Mouse (Mus musculus) heart, postnatal 10 days (tissue): ENCODE results near the gene Unc50. TPM values are rescaled to one million over a fixed set of nuclear protein-coding genes. Genes with fewer than 3 reads are reported as not detected.
A peak's percentile ranks its signal among the peaks of the same experiment; 100 is the strongest.

Source experiments
- DNase-seq, 2 experiments: peaks; one replicate each; pipeline ENCODE4 v3.0.0; 2021
- intact Hi-C: fragments of 180-260 bp; cut with DNase I; formaldehyde crosslinking; loops from one replicate; pipeline ENCODE4 v1.15.1; 2025
- total RNA-seq, 2 experiments: library from RNA; stranded (reverse); gene quantifications; 2 replicates each; pipeline ENCODE4 v1.2.3; 2021

Unc50 gene
- total RNA-seq, 2 experiments from 2014 or later: 38.5 to 40.5 TPM

- intact Hi-C loops: no loop called here
- DNase-seq: no peak
Measured at GRCm38 (mm10) chr1:37442848-37443835, 13.2 kb downstream of the Unc50 start.

GRCm38 (mm10) chr1:37448361-37449095, 18.6 kb downstream of the Unc50 start:
- DNase-seq: peak; percentile 33 to 77
- intact Hi-C loops: loop anchor here (1.0 kb wide), 1 partner anchor 188 kb away; no protein-coding TSS in a partner anchor

GRCm38 (mm10) chr1:37451270-37451669, 21.3 kb downstream of the Unc50 start:
- DNase-seq: no peak
- intact Hi-C loops: no loop called here

GRCm38 (mm10) chr1:37457546-37457945, 27.6 kb downstream of the Unc50 start:
- intact Hi-C loops: no loop called here
- DNase-seq: no peak

- intact Hi-C loops: no loop called here
- no peak for DNase-seq
Measured at GRCm38 (mm10) chr1:37464878-37465452, 35.0 kb downstream of the Unc50 start.

GRCm38 (mm10) chr1:37466322-37466995, 36.5 kb downstream of the Unc50 start:
- intact Hi-C loops: no loop called here
- DNase-seq: no peak

- no peak for DNase-seq
- intact Hi-C loops: no loop called here
Measured at GRCm38 (mm10) chr1:37467806-37468205, 37.9 kb downstream of the Unc50 start.

GRCm38 (mm10) chr1:37469007-37469406, 39.1 kb downstream of the Unc50 start:
- DNase-seq: no peak
- intact Hi-C loops: no loop called here

GRCm38 (mm10) chr1:37471179-37472148, 41.5 kb downstream of the Unc50 start:
- intact Hi-C loops: loop anchor here (5.0 kb wide), 1 partner anchor 71 kb away; the partner anchor contains the start of gene Mgat4a
- no peak for DNase-seq

GRCm38 (mm10) chr1:37473251-37473650, 43.3 kb downstream of the Unc50 start:
- DNase-seq: no peak
- intact Hi-C loops: loop anchor here (5.0 kb wide), 1 partner anchor 69 kb away; the partner anchor contains the start of gene Mgat4a

GRCm38 (mm10) chr1:37474046-37474445, 44.1 kb downstream of the Unc50 start:
- intact Hi-C loops: loop anchor here (5.0 kb wide), 1 partner anchor 68 kb away; the partner anchor contains the start of gene Mgat4a
- no peak for DNase-seq

- no peak for DNase-seq
- intact Hi-C loops: loop anchor here (5.0 kb wide), 1 partner anchor 68 kb away; the partner anchor contains the start of gene Mgat4a
Measured at GRCm38 (mm10) chr1:37474634-37475190, 44.8 kb downstream of the Unc50 start.

GRCm38 (mm10) chr1:37475312-37475711, 45.4 kb downstream of the Unc50 start:
- no peak for DNase-seq
- intact Hi-C loops: no loop called here

GRCm38 (mm10) chr1:37477250-37477649, 47.3 kb downstream of the Unc50 start:
- intact Hi-C loops: no loop called here
- DNase-seq: no peak

GRCm38 (mm10) chr1:37477928-37478327, 48.0 kb downstream of the Unc50 start:
- intact Hi-C loops: loop anchor here (2.0 kb wide), 1 partner anchor 155 kb away; no protein-coding TSS in a partner anchor

GRCm38 (mm10) chr1:37478416-37478815, 48.5 kb downstream of the Unc50 start:
- intact Hi-C loops: loop anchor here (2.0 kb wide), 1 partner anchor 154 kb away; no protein-coding TSS in a partner anchor
- no peak for DNase-seq

More at GRCm38 (mm10) chr1:37477928-37478327, 48.0 kb downstream of the Unc50 start:
- DNase-seq: no peak

GRCm38 (mm10) chr1:37479074-37479473, 49.1 kb downstream of the Unc50 start:
- DNase-seq: peak in 1 of 2 experiments; percentile 51
- intact Hi-C loops: loop anchor here (2.0 kb wide), 1 partner anchor 154 kb away; no protein-coding TSS in a partner anchor

GRCm38 (mm10) chr1:37479759-37480158, 49.8 kb downstream of the Unc50 start:
- no peak for DNase-seq
- intact Hi-C loops: loop anchor here (2.0 kb wide), 1 partner anchor 153 kb away; no protein-coding TSS in a partner anchor
